Mouse (Mus musculus) CH12.LX (cell line): ENCODE measurements at regions not wholly inside any gene's neighbourhood (a gene's known extent, or its start where the extent isn't known, plus 50 kb on each side); places are given as distances from the start of the nearest gene placed in this dataset.

Experiments used
- DNase-seq: peaks from one replicate; pipeline ENCODE4 v3.0.0-alpha.2; 2013; ENCODE audit errors: extremely low read depth
- H3K27ac ChIP-seq: 2 replicates; pipeline ENCODE4 v1.5.1; 2012; ENCODE audit warnings: low read depth, mild to moderate bottlenecking, control low read depth, moderate library complexity; ENCODE audit not compliant: insufficient read depth
- H3K27me3 ChIP-seq: replicated peaks from 2 replicates; pipeline ENCODE3; 2012; ENCODE audit warnings: inconsistent platforms
- H3K36me3 ChIP-seq, 2 experiments: replicated peaks in 1 of 2; 2 replicates each; pipeline versions ENCODE3 to v1.6.1; 2012; ENCODE audit warnings: inconsistent platforms in 1 of 2, low read length in 1 of 2, mild to moderate bottlenecking in 1 of 2, mixed read lengths in 1 of 2, moderate library complexity in 1 of 2; ENCODE audit not compliant: control insufficient read depth in 1 of 2, insufficient read depth in 1 of 2
- H3K4me1 ChIP-seq, 2 experiments: 2 replicates each; pipeline ENCODE4 v1.6.1; 2012; ENCODE audit warnings: inconsistent platforms in 1 of 2, moderate library complexity in 1 of 2; ENCODE audit not compliant: insufficient read depth in 2 of 2, control insufficient read depth in 1 of 2
- H3K4me2 ChIP-seq: 2 replicates; pipeline ENCODE4 v1.6.1; 2012; ENCODE audit warnings: low read depth, mild to moderate bottlenecking, control low read depth; ENCODE audit not compliant: poor library complexity, insufficient read depth, severe bottlenecking
- H3K4me3 ChIP-seq, 3 experiments: fragments of 150-350 bp in 1 of 3; sonication (generic) in 1 of 3; replicated peaks in 1 of 3; 2 replicates each; pipeline versions ENCODE3 to v1.5.1; 2011 to 2012; ENCODE audit warnings: low read depth in 2 of 3, low read length in 2 of 3, mild to moderate bottlenecking in 2 of 3, moderate library complexity in 2 of 3, control low read depth in 1 of 3, improper control_type of control experiment in 1 of 3, inconsistent platforms in 1 of 3, mixed read lengths in 1 of 3; ENCODE audit not compliant: poor library complexity in 1 of 3
- H3K79me2 ChIP-seq: replicated peaks from 2 replicates; pipeline ENCODE4 v1.6.1; 2012; ENCODE audit warnings: mild to moderate bottlenecking, moderate library complexity; ENCODE audit not compliant: control insufficient read depth, poor library complexity, insufficient read depth, severe bottlenecking; ENCODE audit errors: extremely low read depth
- H3K9ac ChIP-seq: 2 replicates; pipeline ENCODE4 v1.6.1; 2012; ENCODE audit warnings: low read depth, mild to moderate bottlenecking, control low read depth, moderate library complexity; ENCODE audit not compliant: insufficient read depth
- H3K9me3 ChIP-seq: replicated peaks from 2 replicates; pipeline ENCODE3; 2012; ENCODE audit warnings: low read length, inconsistent platforms, mixed read lengths
- CHD2 ChIP-seq: IDR thresholded peaks from 2 replicates; pipeline ENCODE4 v1.6.1; 2011; ENCODE audit warnings: low read length, improper control_type of control experiment
- CTCF ChIP-seq, 2 experiments: IDR thresholded peaks in 1 of 2; conservative IDR thresholded peaks in 1 of 2; 2 replicates each; pipeline ENCODE4 v1.5.1; 2011 to 2012; ENCODE audit warnings: low read depth in 2 of 2, low read length in 2 of 2, improper control_type of control experiment in 1 of 2, inconsistent platforms in 1 of 2, mild to moderate bottlenecking in 1 of 2, moderate library complexity in 1 of 2
- ETS1 ChIP-seq: conservative IDR thresholded peaks from 2 replicates; pipeline ENCODE4 v1.6.1; 2012; ENCODE audit warnings: low read depth, mild to moderate bottlenecking, inconsistent platforms, low read length, improper control_type of control experiment, moderate library complexity
- GABPA ChIP-seq: IDR thresholded peaks from 2 replicates; pipeline ENCODE4 v1.6.1; 2012; ENCODE audit warnings: low read depth, low read length, improper control_type of control experiment, inconsistent platforms; ENCODE audit not compliant: insufficient replicate concordance
- IRF4 ChIP-seq: IDR thresholded peaks from 2 replicates; pipeline ENCODE4 v1.6.1; 2014; ENCODE audit warnings: low read depth, mild to moderate bottlenecking, inconsistent platforms, low read length, improper control_type of control experiment
- JUND ChIP-seq: conservative IDR thresholded peaks from 2 replicates; pipeline ENCODE4 v1.6.1; 2011; ENCODE audit warnings: low read depth, low read length, improper control_type of control experiment
- KAT2A ChIP-seq: IDR thresholded peaks from 2 replicates; pipeline ENCODE4 v1.6.1; 2012; ENCODE audit warnings: low read length, improper control_type of control experiment, inconsistent platforms; ENCODE audit not compliant: insufficient replicate concordance
- MAZ ChIP-seq: IDR thresholded peaks from 2 replicates; pipeline ENCODE4 v1.6.1; 2012; ENCODE audit warnings: low read depth, mild to moderate bottlenecking, inconsistent platforms, low read length, improper control_type of control experiment, moderate library complexity
- MXI1 ChIP-seq: IDR thresholded peaks from 2 replicates; pipeline ENCODE4 v1.6.1; 2011; ENCODE audit warnings: mild to moderate bottlenecking, low read depth, low read length, improper control_type of control experiment
- MYC ChIP-seq: IDR thresholded peaks from 2 replicates; pipeline ENCODE4 v1.6.1; 2011; ENCODE audit warnings: low read depth, mild to moderate bottlenecking, improper control_type of control experiment, low read length
- NELFE ChIP-seq: IDR thresholded peaks from 2 replicates; pipeline ENCODE4 v1.6.1; 2011; ENCODE audit warnings: low read depth, low read length, improper control_type of control experiment
- NRF1 ChIP-seq: IDR thresholded peaks from 2 replicates; pipeline ENCODE4 v1.6.1; 2014; ENCODE audit warnings: low read depth, mild to moderate bottlenecking, inconsistent platforms, low read length, improper control_type of control experiment, moderate library complexity
- POLR2AphosphoS2 ChIP-seq: IDR thresholded peaks from 2 replicates; pipeline ENCODE4 v1.6.1; 2011; ENCODE audit warnings: low read depth, low read length, improper control_type of control experiment
- SIN3A ChIP-seq: IDR thresholded peaks from 2 replicates; pipeline ENCODE4 v1.6.1; 2012; ENCODE audit warnings: low read length, improper control_type of control experiment, inconsistent platforms
- SMC3 ChIP-seq: IDR thresholded peaks from 2 replicates; pipeline ENCODE4 v1.6.1; 2011; ENCODE audit warnings: low read depth, low read length, improper control_type of control experiment
- UBTF ChIP-seq: IDR thresholded peaks from 2 replicates; pipeline ENCODE4 v1.6.1; 2012; ENCODE audit warnings: low read depth, mild to moderate bottlenecking, inconsistent platforms, low read length, improper control_type of control experiment, moderate library complexity
- USF1 ChIP-seq: IDR thresholded peaks from 2 replicates; pipeline ENCODE4 v1.6.1; 2014; ENCODE audit warnings: low read depth, mild to moderate bottlenecking, inconsistent platforms, low read length, improper control_type of control experiment
- USF2 ChIP-seq: conservative IDR thresholded peaks from 2 replicates; pipeline ENCODE4 v1.6.1; 2011; ENCODE audit warnings: low read depth, low read length, improper control_type of control experiment
- ZC3H11A ChIP-seq: IDR thresholded peaks from 2 replicates; pipeline ENCODE4 v1.6.1; 2012; ENCODE audit warnings: low read depth, mild to moderate bottlenecking, inconsistent platforms, low read length, improper control_type of control experiment
- ZMIZ1 ChIP-seq: IDR thresholded peaks from 2 replicates; pipeline ENCODE4 v1.6.1; 2012; ENCODE audit warnings: low read depth, mild to moderate bottlenecking, inconsistent platforms, low read length, improper control_type of control experiment
- dilution Hi-C: fragments of 300-500 bp; cut with MboI; formaldehyde crosslinking; loops from 2 replicates; pipeline ENCODE4 v1.14.3; 2020; ENCODE audit warnings: low sequenced_read_pairs; ENCODE audit not compliant: extremely low pct_unique_long_range_greater_than_20kb, extremely low pct_ligation_motif_present
- in situ Hi-C: fragments of 300-500 bp; cut with MboI; formaldehyde crosslinking; loops from 3 replicates; pipeline ENCODE4 v1.14.3; 2019; ENCODE audit warnings: low sequenced_read_pairs, low pct_ligation_motif_present, low pct_unique_long_range_greater_than_20kb, mixed read lengths

DNA sequence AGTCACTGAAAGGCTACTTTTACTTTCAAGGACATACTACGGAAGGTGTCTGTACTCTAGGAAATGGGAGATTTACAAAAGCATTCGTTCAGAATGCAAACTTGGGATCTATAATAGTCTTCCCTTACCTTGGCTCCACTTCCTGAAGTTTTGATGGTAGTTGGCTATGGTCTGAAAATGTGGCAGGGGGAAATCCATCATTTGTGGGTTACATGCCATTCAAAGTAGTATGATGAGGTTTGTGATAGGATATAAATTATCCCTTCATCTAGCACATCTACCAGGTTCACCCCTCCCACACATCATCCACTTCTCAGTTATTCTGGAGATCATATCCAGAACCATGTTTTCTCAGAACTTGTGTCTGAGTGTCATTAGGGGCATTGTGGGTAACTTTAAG is 184.7 kb upstream of the Gm5148 start:
- Histone ChIP-seq H3K4me3 (no peak overlapping the region), H3K27me3 (no peaks in the 10 kb centered on the region), H3K9me3 (no peaks in the 10 kb centered on the region), H3K4me1 (no peaks in the 10 kb centered on the region), H3K4me2 (no peak overlapping the region), H3K79me2 (no peaks in the 10 kb centered on the region), H3K36me3 (no peaks in the 10 kb centered on the region), H3K9ac (no peak overlapping the region), H3K27ac (no peak overlapping the region)
- dilution Hi-C loops: no loop called here
- in situ Hi-C loops: no loop called here
- no peak for DNase-seq
- TF ChIP-seq NELFE (no peak), USF2 (no peak), POLR2AphosphoS2 (no peak), JUND (no peak), NRF1 (no peak)

DNA sequence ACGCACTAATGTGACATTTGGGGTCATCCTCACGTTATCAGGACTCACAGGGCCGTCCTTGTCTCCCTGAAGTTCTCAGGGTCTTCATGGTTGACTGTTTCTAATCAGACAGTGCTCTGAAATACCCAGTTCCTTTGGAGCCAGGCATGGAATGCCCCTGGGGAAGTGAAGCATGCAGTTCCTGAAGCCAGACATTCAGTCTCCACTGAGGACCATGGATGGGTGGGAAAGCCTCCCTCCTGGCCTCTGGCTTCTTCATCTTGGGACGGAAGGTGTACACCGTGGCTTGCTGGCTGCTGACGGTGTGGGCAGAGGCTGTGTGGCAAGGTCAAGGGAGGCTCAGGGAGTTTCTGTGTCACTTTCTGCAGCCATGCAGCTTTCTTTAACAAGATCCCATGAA is 184.2 kb upstream of the Gm5148 start:
- Histone ChIP-seq H3K4me3 (no peak overlapping the region), H3K9me3 (no peaks in the 10 kb centered on the region), H3K27ac (no peak overlapping the region), H3K27me3 (no peaks in the 10 kb centered on the region), H3K36me3 (no peaks in the 10 kb centered on the region), H3K4me1 (peaks cover under 1 to 4% of the 10 kb centered on the region in 2 experiments; a peak in 3 of 4 replicates), H3K9ac (no peak overlapping the region), H3K79me2 (no peaks in the 10 kb centered on the region), H3K4me2 (no peak overlapping the region)
- in situ Hi-C loops: no loop called here
- DNase-seq: no peak
- dilution Hi-C loops: no loop called here
- no peak for TF ChIP-seq MYC
- no peak for TF ChIP-seq SMC3
- no peak for TF ChIP-seq CHD2
- TF ChIP-seq MAZ: no peak
- TF ChIP-seq USF2: no peak
- no peak for TF ChIP-seq ETS1
- no peak for TF ChIP-seq GABPA
- TF ChIP-seq MXI1: no peak
- no peak for TF ChIP-seq ZC3H11A
- no peak for TF ChIP-seq UBTF
- TF ChIP-seq JUND: no peak
- TF ChIP-seq POLR2AphosphoS2: no peak
- no peak for TF ChIP-seq ZMIZ1
- no peak for TF ChIP-seq CTCF (conservative IDR thresholded peaks at IDR 0.05 in 1 of 2, IDR thresholded peaks at IDR 0.05 in 1 of 2; ENCODE audit: low read depth in 2 of 2, low read length in 2 of 2)
- no peak for TF ChIP-seq KAT2A
- no peak for TF ChIP-seq USF1
- no peak for TF ChIP-seq SIN3A
- no peak for TF ChIP-seq IRF4
